Comparison of ENCODE assay signal across 23 mouse cellular contexts in genomic region chr17:85177231-85177630, GRCm38 (mm10).
DNase-seq lines count a peak whose midpoint lies in the region; ATAC-seq and TF ChIP-seq lines count a peak whose summit lies in the region.
"Had no signal": no experiment of that assay in that cellular context is flagged by ENCODE, and none has a peak within 500 bp of the region (broad histone marks: within the 10 kb centered on the region; RNA-seq: fewer than 3 reads in every experiment).

No protein-coding gene starts in this region.

- H3K27ac ChIP-seq in heart, embryonic 13.5 days (replicated peaks), result no peak overlapping the region
- no peak overlapping the region for H3K27ac ChIP-seq in kidney, postnatal 0 days
- H3K27ac ChIP-seq in kidney, embryonic 14.5 days (ENCODE audit: low read depth, low read length), result no peak overlapping the region
- H3K27ac ChIP-seq: embryonic facial prominence, embryonic 15.5 days; hindbrain, postnatal 0 days; limb, embryonic 12.5 days; midbrain, embryonic 12.5 days had no signal

- H3K4me1 ChIP-seq in heart, embryonic 13.5 days, result peaks cover 42% of the 10 kb centered on the region
- no peaks in the 10 kb centered on the region for H3K4me1 ChIP-seq in kidney, postnatal 0 days (replicated peaks; ENCODE audit: insufficient read depth, low read length)
- no peaks in the 10 kb centered on the region for H3K4me1 ChIP-seq in kidney, embryonic 14.5 days (ENCODE audit: control insufficient read depth, insufficient read depth, low read length)
- H3K4me1 ChIP-seq: embryonic facial prominence, embryonic 15.5 days had no signal

- no peak for ATAC-seq in heart, embryonic 13.5 days (ENCODE audit: extremely low read depth, insufficient number of reproducible peaks, low FRiP score, low TSS enrichment)
- 0 out of 2 replicates have a peak, but pooled peaks have one; percentile 21 for ATAC-seq in kidney, postnatal 0 days (replicated peaks; ENCODE audit: low FRiP score, low read depth)
- no peak for ATAC-seq in kidney, embryonic 14.5 days (ENCODE audit: low FRiP score, low TSS enrichment)
- no peak for ATAC-seq in megakaryocyte, adult 5-6 weeks (ENCODE audit: poor library complexity, severe bottlenecking)
- ATAC-seq: activated CD4-positive, CD25-positive, alpha-beta regulatory T cell, adult 4 months; forebrain, embryonic 14.5 days; hindbrain, postnatal 0 days; intestine, embryonic 16.5 days; liver, postnatal 0 days; lung, postnatal 0 days had no signal

- H3K4me2 ChIP-seq in heart, embryonic 13.5 days, result peak overlapping the region; percentile 8
- H3K4me2 ChIP-seq in kidney, postnatal 0 days (ENCODE audit: low read length), result no peak overlapping the region
- no peak overlapping the region for H3K4me2 ChIP-seq in kidney, embryonic 14.5 days (replicated peaks; ENCODE audit: low read depth, low read length)
- H3K4me2 ChIP-seq: embryonic facial prominence, embryonic 15.5 days; limb, embryonic 12.5 days; liver, embryonic 11.5 days; midbrain, embryonic 12.5 days had no signal

- H3K4me3 ChIP-seq in heart, embryonic 13.5 days, result no peak overlapping the region
- H3K4me3 ChIP-seq in kidney, postnatal 0 days (replicated peaks; ENCODE audit: low read depth, low read length), result no peak overlapping the region
- no peak overlapping the region for H3K4me3 ChIP-seq in kidney, embryonic 14.5 days (ENCODE audit: low read length)
- H3K4me3 ChIP-seq: embryonic facial prominence, embryonic 15.5 days; limb, embryonic 12.5 days; midbrain, embryonic 12.5 days had no signal

- H3K9me3 ChIP-seq in heart, embryonic 13.5 days, result no peaks in the 10 kb centered on the region
- no peaks in the 10 kb centered on the region for H3K9me3 ChIP-seq in kidney, postnatal 0 days (replicated peaks; ENCODE audit: low read length)
- no peaks in the 10 kb centered on the region for H3K9me3 ChIP-seq in kidney, embryonic 14.5 days (ENCODE audit: control insufficient read depth, low read length)
- H3K9me3 ChIP-seq: embryonic facial prominence, embryonic 15.5 days; limb, embryonic 12.5 days; midbrain, embryonic 12.5 days had no signal

- no peaks in the 10 kb centered on the region; the same call in 1 of the 2 replicates for H3K27me3 ChIP-seq in heart, embryonic 13.5 days (replicated peaks)
- H3K27me3 ChIP-seq in kidney, postnatal 0 days (ENCODE audit: insufficient read depth, low read length), result no peaks in the 10 kb centered on the region
- no peaks in the 10 kb centered on the region for H3K27me3 ChIP-seq in kidney, embryonic 14.5 days (ENCODE audit: control insufficient read depth, insufficient read depth, low read length)
- H3K27me3 ChIP-seq: embryonic facial prominence, embryonic 15.5 days had no signal

- DNase-seq in adrenal gland, adult (ENCODE audit: inconsistent age in 2 of 2, low spot score in 1 of 2), result peak; percentile 26 to 73
- no peak for DNase-seq in adrenal gland, postnatal 4 days (ENCODE audit: low spot score in 2 of 2)
- DNase-seq in heart, postnatal 4 days, result no peak
- no peak for DNase-seq in kidney, postnatal 0 days (ENCODE audit: low spot score)
- DNase-seq in retina, postnatal 1 day, result peak; percentile 36
- DNase-seq: cerebellum, adult 8-10 months; cerebellum, postnatal 36 days; layer of hippocampus, postnatal 36 days; liver, postnatal 0 days; right cerebral cortex, postnatal 14 days; thymus, postnatal 14 days had no signal

- WGBS in heart, embryonic 13.5 days, result 24% methylated on average over 13 of the region's 13 CpGs
- WGBS in kidney, postnatal 0 days, result 28% methylated on average over 13 of the region's 13 CpGs
- 19% methylated on average over 13 of the region's 13 CpGs for WGBS in kidney, embryonic 14.5 days

- no peak overlapping the region for H3K9ac ChIP-seq in heart, embryonic 13.5 days
- H3K9ac ChIP-seq in kidney, postnatal 0 days (ENCODE audit: low read depth, low read length), result no peak overlapping the region
- no peak overlapping the region for H3K9ac ChIP-seq in kidney, embryonic 14.5 days (ENCODE audit: low read depth, low read length)
- H3K9ac ChIP-seq: embryonic facial prominence, embryonic 15.5 days; limb, embryonic 12.5 days; liver, postnatal 0 days; midbrain, embryonic 12.5 days had no signal

- H3K36me3 ChIP-seq in heart, embryonic 13.5 days, result no peaks in the 10 kb centered on the region
- no peaks in the 10 kb centered on the region for H3K36me3 ChIP-seq in kidney, postnatal 0 days (ENCODE audit: insufficient read depth, low read length)
- H3K36me3 ChIP-seq in kidney, embryonic 14.5 days (ENCODE audit: control insufficient read depth, insufficient read depth, low read length), result no peaks in the 10 kb centered on the region
- H3K36me3 ChIP-seq: embryonic facial prominence, embryonic 15.5 days; limb, embryonic 12.5 days; midbrain, embryonic 12.5 days had no signal

- TF ChIP-seq CTCF in kidney, postnatal 0 days (IDR thresholded peaks at IDR 0.05; ENCODE audit: low read depth), result no peak

Comparison
In these comparisons a context has a peak if more than half of its experiments do, and no peak if none do; other contexts are left out.
1. DNase-seq: peak in adrenal gland, adult (2 of 2) and retina, postnatal 1 day (single experiment); none in adrenal gland, postnatal 4 days (0 of 2), heart, postnatal 4 days (single experiment) and kidney, postnatal 0 days (single experiment).